Mouse (Mus musculus) limb, embryonic 14.5 days (tissue): ENCODE measurements at regions not wholly inside any gene's neighbourhood (a gene's known extent, or its start where the extent isn't known, plus 50 kb on each side); places are given as distances from the start of the nearest gene placed in this dataset.

Experiments
- ATAC-seq: fragments of 200-750 bp; cut with Nextera tagmentation; 2 replicates; pipeline ENCODE4 v1.8.0; 2017; ENCODE audit warnings: low read depth, moderate number of reproducible peaks, moderate TSS enrichment; ENCODE audit not compliant: low FRiP score
- DNase-seq: peaks from one replicate; pipeline ENCODE4 v3.0.0-alpha.2; 2015; ENCODE audit warnings: low spot score
- H3K27ac ChIP-seq: fragments of 300-500 bp; sonication (generic); replicated peaks from 2 replicates; pipeline ENCODE4 v1.5.1; 2014; ENCODE audit warnings: low read depth, mild to moderate bottlenecking, low read length, moderate library complexity, mixed read lengths
- H3K27me3 ChIP-seq: fragments of 300-500 bp; sonication (generic); 2 replicates; pipeline ENCODE4 v1.6.1; 2014; ENCODE audit warnings: low read length, mixed read lengths; ENCODE audit not compliant: control insufficient read depth, insufficient read depth
- H3K36me3 ChIP-seq: fragments of 300-500 bp; sonication (generic); 2 replicates; pipeline ENCODE4 v1.6.1; 2014; ENCODE audit warnings: mild to moderate bottlenecking, low read length, moderate library complexity, mixed read lengths; ENCODE audit not compliant: control insufficient read depth, insufficient read depth
- H3K4me1 ChIP-seq: fragments of 300-500 bp; sonication (generic); 2 replicates; pipeline ENCODE4 v1.6.1; 2014; ENCODE audit warnings: antibody characterized with exemption, low read length, mixed read lengths; ENCODE audit not compliant: control insufficient read depth, insufficient read depth
- H3K4me2 ChIP-seq: fragments of 300-500 bp; sonication (generic); replicated peaks from 2 replicates; pipeline ENCODE4 v1.6.1; 2014; ENCODE audit warnings: low read depth, mild to moderate bottlenecking, low read length, moderate library complexity; ENCODE audit not compliant: severe bottlenecking
- H3K4me3 ChIP-seq: fragments of 300-500 bp; sonication (generic); replicated peaks from 2 replicates; pipeline ENCODE4 v1.5.1; 2014; ENCODE audit warnings: low read length
- H3K9ac ChIP-seq: fragments of 300-500 bp; sonication (generic); 2 replicates; pipeline ENCODE4 v1.6.1; 2014; ENCODE audit warnings: mild to moderate bottlenecking, low read depth, low read length, moderate library complexity; ENCODE audit not compliant: severe bottlenecking
- H3K9me3 ChIP-seq: fragments of 300-500 bp; sonication (generic); 2 replicates; pipeline ENCODE4 v1.6.1; 2016; ENCODE audit warnings: low read length; ENCODE audit not compliant: control insufficient read depth
- POLR2A ChIP-seq: fragments of 200-500 bp; IDR thresholded peaks from 2 replicates; pipeline ENCODE4 v1.8.0; 2012; ENCODE audit warnings: inconsistent platforms, mild to moderate bottlenecking, moderate library complexity, borderline replicate concordance; ENCODE audit not compliant: insufficient read depth, insufficient read length; ENCODE audit errors: extremely low read depth
- WGBS: fragments of 180-500 bp; shearing (Covaris S2); extraction: QIAGEN DNeasy Blood & Tissue Kit; methylation state at CpG from one replicate; pipeline ENCODE4 v1.1.7; 2014; 5-methylcytosine and 5-hydroxymethylcytosine counted together

- no peak for DNase-seq
- H3K4me3 ChIP-seq: no peak overlapping the region
Measured at GRCm38 (mm10) chr11:27221956-27222355, 628.2 kb upstream of the Vrk2 start.

GRCm38 (mm10) chr11:27219715-27220699, 626.2 kb upstream of the Vrk2 start:
- no peaks in the 10 kb centered on the region for H3K27me3 ChIP-seq
- no peaks in the 10 kb centered on the region for H3K9me3 ChIP-seq
- H3K4me3 ChIP-seq: no peak overlapping the region
- DNase-seq: peak; percentile 43
- ATAC-seq: no peak
- H3K4me2 ChIP-seq: no peak overlapping the region
- no peak overlapping the region for H3K27ac ChIP-seq
- 24% methylated on average over 6 of the region's 6 CpGs for WGBS
- H3K36me3 ChIP-seq: no peaks in the 10 kb centered on the region
- no peak for TF ChIP-seq POLR2A
- no peaks in the 10 kb centered on the region for H3K4me1 ChIP-seq
- no peak overlapping the region for H3K9ac ChIP-seq

More at GRCm38 (mm10) chr11:27221956-27222355, 628.2 kb upstream of the Vrk2 start:
- H3K36me3 ChIP-seq: no peaks in the 10 kb centered on the region
- no peaks in the 10 kb centered on the region for H3K9me3 ChIP-seq
- ATAC-seq: no peak
- no peak for TF ChIP-seq POLR2A
- H3K27ac ChIP-seq: no peak overlapping the region
- 33% methylated on average over 1 of the region's 1 CpGs for WGBS
- H3K4me1 ChIP-seq: no peaks in the 10 kb centered on the region
- no peak overlapping the region for H3K9ac ChIP-seq
- no peak overlapping the region for H3K4me2 ChIP-seq
- no peaks in the 10 kb centered on the region for H3K27me3 ChIP-seq

DNA sequence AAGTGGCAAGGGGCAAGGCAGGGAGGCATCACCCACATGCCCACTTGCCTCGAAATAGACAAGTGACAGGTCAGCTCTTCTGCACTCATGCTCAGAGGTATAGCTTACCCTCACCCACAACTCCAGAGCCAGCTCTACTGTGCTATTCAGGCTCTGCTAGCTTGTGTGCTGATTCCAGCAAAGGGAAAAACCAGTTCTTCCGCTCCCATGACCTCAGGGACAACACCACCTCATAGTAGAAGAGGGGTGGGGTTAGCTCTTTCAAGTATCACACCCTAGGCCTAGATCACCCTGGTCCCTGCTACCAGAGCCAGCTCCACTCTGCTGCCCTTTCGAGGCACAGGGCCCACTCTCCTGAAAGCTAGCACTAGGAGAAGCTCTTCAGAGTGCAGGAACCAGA, 622.0 kb upstream of the Vrk2 start:
- WGBS: 58% methylated on average over 3 of the region's 3 CpGs
- Histone ChIP-seq H3K36me3 (no peaks in the 10 kb centered on the region), H3K27ac (no peak overlapping the region), H3K4me1 (no peaks in the 10 kb centered on the region), H3K4me2 (no peak overlapping the region), H3K9ac (no peak overlapping the region), H3K4me3 (no peak overlapping the region), H3K27me3 (no peaks in the 10 kb centered on the region), H3K9me3 (no peaks in the 10 kb centered on the region)
- no peak for TF ChIP-seq POLR2A
- ATAC-seq: no peak
- DNase-seq: peak; percentile 12

GRCm38 (mm10) chr11:27203330-27204214, 609.8 kb upstream of the Vrk2 start:
- Histone ChIP-seq H3K9ac (no peak overlapping the region), H3K27me3 (no peaks in the 10 kb centered on the region), H3K4me2 (no peak overlapping the region), H3K4me3 (no peak overlapping the region), H3K27ac (no peak overlapping the region), H3K4me1 (no peaks in the 10 kb centered on the region), H3K9me3 (no peaks in the 10 kb centered on the region), H3K36me3 (no peaks in the 10 kb centered on the region)
- no peak for TF ChIP-seq POLR2A
- no peak for ATAC-seq
- DNase-seq: no peak
- 73% methylated on average over 17 of the region's 17 CpGs for WGBS

- 68% methylated on average over 2 of the region's 2 CpGs for WGBS
- H3K9ac ChIP-seq: no peak overlapping the region
- no peaks in the 10 kb centered on the region for H3K4me1 ChIP-seq
- no peak overlapping the region for H3K4me3 ChIP-seq
- H3K36me3 ChIP-seq: no peaks in the 10 kb centered on the region
- ATAC-seq (no peak), DNase-seq (no peak)
- no peak overlapping the region for H3K4me2 ChIP-seq
- no peak for TF ChIP-seq POLR2A
- no peak overlapping the region for H3K27ac ChIP-seq
- no peaks in the 10 kb centered on the region for H3K27me3 ChIP-seq
- no peaks in the 10 kb centered on the region for H3K9me3 ChIP-seq
Measured at GRCm38 (mm10) chr11:27184035-27184434, 590.2 kb upstream of the Vrk2 start.
